In genomic region chr5:19972736-19973135, GRCm38 (mm10) we compare ENCODE assay signal across 31 mouse cellular contexts.
"Had no signal": no experiment of that assay in that cellular context is flagged by ENCODE, and none has a peak within 500 bp of the region (broad histone marks: within the 10 kb centered on the region; RNA-seq: fewer than 3 reads in every experiment).

No protein-coding gene starts in this region.

- H3K4me3 ChIP-seq: limb, embryonic 10.5 days; limb, embryonic 12.5 days; limb, embryonic 13.5 days; limb, embryonic 15.5 days; liver, embryonic 12.5 days; liver, embryonic 13.5 days; liver, embryonic 15.5 days; lung, embryonic 15.5 days; megakaryocyte, embryonic 14.5 days; midbrain, embryonic 10.5 days; midbrain, embryonic 12.5 days; midbrain, embryonic 13.5 days; midbrain, embryonic 15.5 days; myocyte had no signal

- H3K4me1 ChIP-seq: limb, embryonic 10.5 days; limb, embryonic 12.5 days; limb, embryonic 13.5 days; limb, embryonic 15.5 days; liver, embryonic 12.5 days; liver, embryonic 13.5 days; liver, embryonic 15.5 days; lung, embryonic 15.5 days; midbrain, embryonic 10.5 days; midbrain, embryonic 12.5 days; midbrain, embryonic 15.5 days had no signal

- H3K36me3 ChIP-seq: limb, embryonic 10.5 days; limb, embryonic 12.5 days; limb, embryonic 13.5 days; limb, embryonic 15.5 days; liver, embryonic 12.5 days; liver, embryonic 13.5 days; liver, embryonic 15.5 days; lung, embryonic 15.5 days; midbrain, embryonic 10.5 days; midbrain, embryonic 12.5 days; midbrain, embryonic 13.5 days; midbrain, embryonic 15.5 days had no signal

- ATAC-seq: liver, embryonic 12.5 days; liver, postnatal 0 days; lung, postnatal 0 days; midbrain, embryonic 13.5 days; midbrain, embryonic 15.5 days; midbrain, embryonic 16.5 days had no signal

- H3K27ac ChIP-seq: limb, embryonic 10.5 days; limb, embryonic 12.5 days; limb, embryonic 13.5 days; limb, embryonic 15.5 days; liver, embryonic 12.5 days; liver, embryonic 13.5 days; liver, embryonic 14.5 days; liver, embryonic 15.5 days; lung, embryonic 15.5 days; macrophage; midbrain, embryonic 10.5 days; midbrain, embryonic 12.5 days; midbrain, embryonic 13.5 days; midbrain, embryonic 15.5 days had no signal

- H3K9me3 ChIP-seq: limb, embryonic 10.5 days; limb, embryonic 12.5 days; limb, embryonic 13.5 days; limb, embryonic 15.5 days; liver, embryonic 12.5 days; liver, embryonic 13.5 days; liver, embryonic 15.5 days; lung, embryonic 15.5 days; midbrain, embryonic 10.5 days; midbrain, embryonic 12.5 days; midbrain, embryonic 13.5 days; midbrain, embryonic 15.5 days had no signal

- H3K27me3 ChIP-seq: limb, embryonic 12.5 days; limb, embryonic 13.5 days; limb, embryonic 15.5 days; liver, embryonic 12.5 days; liver, embryonic 13.5 days; liver, embryonic 15.5 days; lung, embryonic 15.5 days; megakaryocyte, embryonic 14.5 days; midbrain, embryonic 12.5 days; midbrain, embryonic 13.5 days; midbrain, embryonic 15.5 days had no signal

- H3K4me2 ChIP-seq: limb, embryonic 12.5 days; limb, embryonic 13.5 days; limb, embryonic 15.5 days; liver, embryonic 11.5 days; liver, embryonic 12.5 days; liver, embryonic 13.5 days; liver, embryonic 15.5 days; lung, embryonic 14.5 days; lung, embryonic 15.5 days; midbrain, embryonic 11.5 days; midbrain, embryonic 12.5 days; midbrain, embryonic 13.5 days; midbrain, embryonic 15.5 days had no signal

- H3K9ac ChIP-seq: limb, embryonic 12.5 days; limb, embryonic 13.5 days; limb, embryonic 15.5 days; liver, embryonic 12.5 days; liver, embryonic 13.5 days; liver, embryonic 14.5 days; liver, embryonic 15.5 days; liver, postnatal 0 days; lung, embryonic 14.5 days; lung, embryonic 15.5 days; midbrain, embryonic 12.5 days; midbrain, embryonic 13.5 days; midbrain, embryonic 15.5 days had no signal

- DNase-seq: left cerebral cortex, postnatal 4 days; liver; liver, embryonic 13.5 days; liver, postnatal 0 days; lung, adult 18-20 months; lung, adult 2 months; lung, embryonic 14.5 days; lung, postnatal 10 days; lung, postnatal 14 days; lung, postnatal 36 days; lung, postnatal 4 days; midbrain, embryonic 14.5 days had no signal
